Mouse (Mus musculus) liver, embryonic 14.5 days (tissue): ENCODE data around the gene Spata2. TPM values are rescaled to one million over a fixed set of nuclear protein-coding genes. Genes with fewer than 3 reads are reported as not detected.
A peak's percentile ranks its signal among the peaks of the same experiment; 100 is the strongest.

Experiments
- ATAC-seq: fragments of 200-750 bp; cut with Nextera tagmentation; 2 replicates; pipeline ENCODE4 v1.8.0; 2017; ENCODE audit warnings: moderate number of reproducible peaks, mild to moderate bottlenecking, moderate library complexity; ENCODE audit not compliant: insufficient read depth
- DNase-seq, 3 experiments: peaks; one replicate each; pipeline ENCODE4 v3.0.0-alpha.2; 2012 to 2013; ENCODE audit warnings: low read depth in 3 of 3, low spot score in 3 of 3
- H3K27ac ChIP-seq: fragments of 300-500 bp; sonication (generic); 2 replicates; pipeline ENCODE4 v1.5.1; 2014; ENCODE audit warnings: moderate library complexity, mild to moderate bottlenecking, control low read depth, inconsistent platforms
- H3K27me3 ChIP-seq: fragments of 300-500 bp; sonication (generic); 2 replicates; pipeline ENCODE4 v1.6.1; 2014; ENCODE audit warnings: mild to moderate bottlenecking, low read length, moderate library complexity; ENCODE audit not compliant: control insufficient read depth, insufficient read depth
- H3K36me3 ChIP-seq: fragments of 300-500 bp; sonication (generic); replicated peaks from 2 replicates; pipeline ENCODE4 v1.6.1; 2014; ENCODE audit warnings: low read depth; ENCODE audit not compliant: control insufficient read depth, insufficient read depth
- H3K4me1 ChIP-seq, 2 experiments: fragments of 200-500 bp in 1 of 2; fragments of 300-500 bp in 1 of 2; sonication (generic) in 1 of 2; replicated peaks; 2 replicates each; pipeline ENCODE4 v1.6.1; 2012 to 2014; ENCODE audit warnings: antibody characterized with exemption in 1 of 2, inconsistent platforms in 1 of 2, low read length in 1 of 2; ENCODE audit not compliant: control insufficient read depth in 2 of 2, insufficient read depth in 2 of 2
- H3K4me2 ChIP-seq: fragments of 300-500 bp; sonication (generic); 2 replicates; pipeline ENCODE4 v1.6.1; 2014; ENCODE audit warnings: low read depth, mild to moderate bottlenecking, control low read depth, moderate library complexity
- H3K4me3 ChIP-seq, 2 experiments: fragments of 200-500 bp in 1 of 2; fragments of 300-500 bp in 1 of 2; sonication (generic) in 1 of 2; 2 replicates each; pipeline ENCODE4 v1.5.1; 2012 to 2014; ENCODE audit warnings: low read depth in 2 of 2, low read length in 2 of 2, mild to moderate bottlenecking in 2 of 2, control low read depth in 1 of 2, inconsistent platforms in 1 of 2, moderate library complexity in 1 of 2; ENCODE audit not compliant: insufficient read depth in 1 of 2
- H3K9ac ChIP-seq: fragments of 300-500 bp; sonication (generic); replicated peaks from 2 replicates; pipeline ENCODE4 v1.6.1; 2014; ENCODE audit warnings: mild to moderate bottlenecking, control low read depth, moderate library complexity
- H3K9me3 ChIP-seq: fragments of 300-500 bp; sonication (generic); 2 replicates; pipeline ENCODE4 v1.6.1; 2016; ENCODE audit warnings: low read length, mixed read lengths; ENCODE audit not compliant: control insufficient read depth
- CTCF ChIP-seq: IDR thresholded peaks from 2 replicates; pipeline ENCODE4 v1.5.1; 2016; ENCODE audit warnings: antibody characterized with exemption, low read depth, control low read depth
- EP300 ChIP-seq: IDR thresholded peaks from 2 replicates; pipeline ENCODE4 v1.6.1; 2016; ENCODE audit warnings: antibody characterized with exemption, low read depth
- WGBS: fragments of 180-500 bp; shearing (Covaris S2); extraction: QIAGEN DNeasy Blood & Tissue Kit; methylation state at CpG from one replicate; pipeline ENCODE4 v1.1.7; 2014; ENCODE audit not compliant: insufficient replicate concordance; 5-methylcytosine and 5-hydroxymethylcytosine counted together
- polyA plus RNA-seq, 2 experiments: library from polyadenylated mRNA; depleted of rRNA in 1 of 2; stranded (reverse) in 1 of 2; unstranded in 1 of 2; fragments of >200 nt; fragmentation: Nextera tagmentation in 1 of 2; extraction: Ambion mirVana in 1 of 2; gene quantifications; 2 replicates each; pipeline versions ENCODE4 v1.2.1 to v1.2.3; 2012 to 2014

Spata2 gene
- polyA plus RNA-seq, 2 experiments: 6.8 to 7.6 TPM

- no peak for TF ChIP-seq EP300
- no peak for TF ChIP-seq CTCF
- Histone ChIP-seq H3K27ac (no peak overlapping the region), H3K36me3 (peaks cover 22% of the 10 kb centered on the region), H3K4me2 (no peak overlapping the region), H3K4me3 (no peak overlapping the region), H3K27me3 (no peaks in the 10 kb centered on the region), H3K4me1 (0 out of 4 replicates have a peak, but pooled peaks cover 0 to 2% of the 10 kb centered on the region in 2 experiments), H3K9ac (no peak overlapping the region), H3K9me3 (no peaks in the 10 kb centered on the region)
- no peak for ATAC-seq
- 93% methylated on average over 3 of the region's 3 CpGs for WGBS
- no peak for DNase-seq
Measured at GRCm38 (mm10) chr2:167458548-167458947, 34.1 kb downstream of the Spata2 start.

- ATAC-seq: no peak
- Histone ChIP-seq H3K27ac (no peak overlapping the region), H3K9ac (no peak overlapping the region), H3K36me3 (peaks cover 26% of the 10 kb centered on the region), H3K4me3 (no peak overlapping the region), H3K27me3 (no peaks in the 10 kb centered on the region), H3K4me1 (0 out of 4 replicates have a peak, but pooled peaks cover 0 to 2% of the 10 kb centered on the region in 2 experiments), H3K9me3 (no peaks in the 10 kb centered on the region), H3K4me2 (no peak overlapping the region)
- no peak for TF ChIP-seq CTCF
- TF ChIP-seq EP300: no peak
- no peak for DNase-seq
- 80% methylated on average over 9 of the region's 9 CpGs for WGBS
Measured at GRCm38 (mm10) chr2:167457213-167457612, 35.5 kb downstream of the Spata2 start.

GRCm38 (mm10) chr2:167456361-167457020 is 36.2 kb downstream of the Spata2 start:
- no peak overlapping the region for H3K4me2 ChIP-seq
- 0 out of 4 replicates have a peak, but pooled peaks cover 0 to 2% of the 10 kb centered on the region in 2 experiments for H3K4me1 ChIP-seq
- WGBS: 88% methylated on average over 5 of the region's 5 CpGs
- no peak overlapping the region for H3K9ac ChIP-seq
- no peak for ATAC-seq
- no peak overlapping the region for H3K27ac ChIP-seq
- no peak for DNase-seq
- TF ChIP-seq EP300 (no peak), CTCF (no peak)
- H3K9me3 ChIP-seq: no peaks in the 10 kb centered on the region
- no peak overlapping the region for H3K4me3 ChIP-seq
- H3K36me3 ChIP-seq: peaks cover 26% of the 10 kb centered on the region
- H3K27me3 ChIP-seq: no peaks in the 10 kb centered on the region

- no peaks in the 10 kb centered on the region for H3K27me3 ChIP-seq
- ATAC-seq (no peak), DNase-seq (no peak)
- 0 out of 4 replicates have a peak, but pooled peaks cover 0 to under 1% of the 10 kb centered on the region in 2 experiments for H3K4me1 ChIP-seq
- TF ChIP-seq CTCF: no peak
- no peak for TF ChIP-seq EP300
- H3K27ac ChIP-seq: no peak overlapping the region
- 82% methylated on average over 3 of the region's 3 CpGs for WGBS
- H3K4me2 ChIP-seq: no peak overlapping the region
- H3K9me3 ChIP-seq: no peaks in the 10 kb centered on the region
- H3K9ac ChIP-seq: no peak overlapping the region
- peaks cover 35% of the 10 kb centered on the region for H3K36me3 ChIP-seq
- H3K4me3 ChIP-seq: no peak overlapping the region
Measured at GRCm38 (mm10) chr2:167453814-167454213, 38.9 kb downstream of the Spata2 start.

- Histone ChIP-seq H3K4me3 (no peak overlapping the region), H3K27me3 (no peaks in the 10 kb centered on the region), H3K36me3 (peaks cover 35% of the 10 kb centered on the region), H3K4me1 (peaks cover 22 to 25% of the 10 kb centered on the region in 2 experiments), H3K9ac (no peak overlapping the region), H3K9me3 (no peaks in the 10 kb centered on the region), H3K4me2 (no peak overlapping the region), H3K27ac (no peak overlapping the region)
- no peak for DNase-seq
- no peak for ATAC-seq
- TF ChIP-seq CTCF: peak; percentile 61
- no peak for TF ChIP-seq EP300
- 87% methylated on average over 8 of the region's 8 CpGs for WGBS
Measured at GRCm38 (mm10) chr2:167450647-167451046, 42.0 kb downstream of the Spata2 start.
